Mouse (Mus musculus): Measurements from ENCODE around the gene Thap3.

GRCm38 (mm10) chr4:151989110-151989488, 302 bp upstream of the Thap3 start:
- no peak for TF ChIP-seq POLR2A (IDR thresholded peaks at IDR 0.05; ENCODE audit: control insufficient read depth, extremely low read depth, insufficient read depth, low read length, poor library complexity)
- no peak for TF ChIP-seq CTCF (IDR thresholded peaks at IDR 0.05; ENCODE audit: borderline replicate concordance, control insufficient read depth, extremely low read depth, insufficient read depth, low read length, poor library complexity)

All from thymus, adult 2 months (tissue).